Mouse (Mus musculus): Measurements from ENCODE around the gene Dffa. TPM values are rescaled to one million over a fixed set of nuclear protein-coding genes. Genes with fewer than 3 reads are reported as not detected.
A peak's percentile ranks its signal among the peaks of the same experiment; 100 is the strongest.

Gene Dffa
- total and polyA plus RNA-seq, 3 experiments, result 23.4 to 44.8 (median 26.8) TPM

DNA sequence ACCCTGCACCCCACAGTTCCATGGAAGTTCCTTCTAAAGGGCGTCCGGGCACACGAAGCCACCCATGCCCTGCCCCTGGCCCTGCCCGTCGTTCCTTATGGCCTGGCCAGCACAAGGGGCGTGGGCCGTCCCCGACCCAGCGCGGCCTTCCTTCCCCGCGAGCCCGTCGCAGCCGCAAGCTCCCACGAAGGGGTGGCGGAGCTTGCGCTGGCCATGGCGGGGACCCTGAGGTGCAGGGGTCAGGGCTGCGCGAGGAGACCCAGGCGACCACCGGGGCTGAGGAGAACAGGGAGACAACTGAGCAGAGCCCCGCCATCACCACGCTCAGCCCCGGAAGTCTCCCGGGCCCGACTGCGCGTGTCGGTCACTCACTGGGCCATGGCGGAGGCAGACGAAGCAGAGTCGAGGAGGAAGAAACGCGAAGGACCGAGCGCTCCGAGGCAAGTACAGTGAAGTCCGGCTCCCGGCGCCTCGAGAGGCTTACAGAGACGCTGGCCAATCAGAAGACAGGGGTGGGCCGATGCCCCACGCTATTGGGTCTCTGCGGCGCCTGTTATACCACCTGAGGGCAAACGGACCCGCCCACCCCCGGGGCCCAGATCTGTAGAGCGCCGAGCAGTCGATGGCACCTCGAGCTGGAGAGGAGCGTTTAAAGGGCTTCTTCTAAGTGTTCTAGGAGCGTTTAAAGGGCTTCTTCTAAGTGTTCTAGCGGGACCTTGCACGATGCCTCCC lies 62.4 kb downstream of the Dffa start, which contains the start of gene Pgd (continued):
- TF ChIP-seq CHD1 (IDR thresholded peaks at IDR 0.05; ENCODE audit: low read depth, low read length), result no peak
- TF ChIP-seq MXI1 (IDR thresholded peaks at IDR 0.05; ENCODE audit: low read depth, low read length), result peak; percentile 8
- TF ChIP-seq IRF4 (IDR thresholded peaks at IDR 0.05; ENCODE audit: low read depth, low read length), result peak; percentile 20; the same call in 1 of the 2 replicates
- peak; percentile 53 for TF ChIP-seq USF2 (conservative IDR thresholded peaks at IDR 0.05; ENCODE audit: low read depth, low read length)
- no peak for TF ChIP-seq RAD21 (IDR thresholded peaks at IDR 0.05; ENCODE audit: low read depth, low read length)
- TF ChIP-seq JUND (conservative IDR thresholded peaks at IDR 0.05; ENCODE audit: low read depth, low read length), result no peak
- TF ChIP-seq SMC3 (IDR thresholded peaks at IDR 0.05; ENCODE audit: low read depth, low read length), result no peak
- TF ChIP-seq ZNF384 (IDR thresholded peaks at IDR 0.05; ENCODE audit: low read depth, low read length), result no peak
- no peak for TF ChIP-seq MAFK (IDR thresholded peaks at IDR 0.05; ENCODE audit: insufficient replicate concordance, low read length)
- TF ChIP-seq SIN3A (IDR thresholded peaks at IDR 0.05; ENCODE audit: low read length), result peak; percentile 97

DNA sequence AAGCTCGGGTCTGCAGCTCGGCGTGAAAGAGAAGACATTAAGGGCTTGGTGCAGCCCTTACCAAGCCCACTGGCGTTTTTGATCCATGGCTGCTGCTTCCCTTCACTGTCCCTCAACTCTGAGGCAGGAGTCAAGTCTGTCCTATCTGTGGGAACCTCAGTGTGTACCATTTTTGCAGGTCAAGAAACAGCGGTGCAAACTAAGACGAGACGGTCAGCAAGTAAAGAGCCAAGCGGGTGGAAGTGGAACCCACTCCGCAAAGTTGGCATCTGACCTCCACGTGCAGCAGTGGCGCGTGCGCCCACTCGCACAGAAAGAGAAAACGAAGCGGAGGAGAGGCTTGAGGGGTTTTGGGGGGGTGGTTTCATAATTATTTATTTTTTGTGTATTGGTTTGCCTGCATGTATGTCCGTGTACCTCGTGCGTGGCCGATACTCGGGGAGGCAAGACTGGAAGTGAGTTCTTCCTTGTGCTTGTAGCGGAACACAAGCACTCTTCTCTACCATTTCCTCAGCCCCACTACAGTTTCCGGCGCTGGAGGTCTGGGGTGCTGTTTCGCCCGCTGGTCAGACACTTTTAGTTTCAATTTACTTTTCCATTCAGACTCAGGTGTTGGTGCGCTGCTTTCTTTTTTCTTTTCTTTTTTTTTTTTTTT lies 63.1 kb downstream of the Dffa start:
- Histone ChIP-seq H3K9me3 (replicated peaks; ENCODE audit: low read length) (no peaks in the 10 kb centered on the region), H3K9ac (ENCODE audit: insufficient read depth, low read depth) (peak overlapping the region; percentile 77), H3K27ac (ENCODE audit: insufficient read depth, low read depth) (peak overlapping the region; percentile 73), H3K79me2 (replicated peaks; ENCODE audit: control insufficient read depth, extremely low read depth, insufficient read depth, poor library complexity, severe bottlenecking) (peaks cover 14% of the 10 kb centered on the region), H3K27me3 (replicated peaks) (no peaks in the 10 kb centered on the region), H3K4me1 (ENCODE audit: control insufficient read depth in 1 of 2, insufficient read depth in 2 of 2) (peaks cover 0 to 54% of the 10 kb centered on the region in 2 experiments; a peak in 2 of 4 replicates), H3K36me3 (replicated peaks in 1 of 2; ENCODE audit: control insufficient read depth in 1 of 2, insufficient read depth in 1 of 2, low read length in 1 of 2) (peaks cover 7 to 31% of the 10 kb centered on the region in 2 experiments), H3K4me3 (replicated peaks in 1 of 3; ENCODE audit: low read depth in 2 of 3, low read length in 2 of 3, poor library complexity in 1 of 3) (peak overlapping the region; percentile 81 to 95 (median 85)), H3K4me2 (ENCODE audit: insufficient read depth, low read depth, poor library complexity, severe bottlenecking) (peak overlapping the region; percentile 81)
- peak; percentile 65 for DNase-seq (ENCODE audit: extremely low read depth)
- in situ Hi-C loops (cut with MboI; ENCODE audit: low pct_ligation_motif_present, low pct_unique_long_range_greater_than_20kb, low sequenced_read_pairs), result loop anchor here (25.0 kb wide), 1 partner anchor 545 kb away; the partner anchor contains the start of gene Pik3cd
- dilution Hi-C loops (cut with MboI; ENCODE audit: extremely low pct_ligation_motif_present, extremely low pct_unique_long_range_greater_than_20kb, low sequenced_read_pairs), result no loop called here
- TF ChIP-seq E2F4 (IDR thresholded peaks at IDR 0.05; ENCODE audit: insufficient replicate concordance, low read depth, low read length) (no peak), MXI1 (IDR thresholded peaks at IDR 0.05; ENCODE audit: low read depth, low read length) (peak; percentile 93), IRF4 (IDR thresholded peaks at IDR 0.05; ENCODE audit: low read depth, low read length) (peak; percentile 49; the same call in 1 of the 2 replicates), JUN (IDR thresholded peaks at IDR 0.05; ENCODE audit: insufficient read depth, low read depth, low read length) (no peak; the same call in 1 of the 2 replicates), TBP (conservative IDR thresholded peaks at IDR 0.05; ENCODE audit: low read depth, low read length) (peak; percentile 59; the same call in 1 of the 2 replicates), RAD21 (IDR thresholded peaks at IDR 0.05; ENCODE audit: low read depth, low read length) (no peak), HCFC1 (IDR thresholded peaks at IDR 0.05; ENCODE audit: low read depth, low read length) (peak; percentile 21; the same call in 1 of the 2 replicates), EP300 (IDR thresholded peaks at IDR 0.05; ENCODE audit: low read length) (no peak), NRF1 (IDR thresholded peaks at IDR 0.05; ENCODE audit: low read depth, low read length) (no peak), MAFK (IDR thresholded peaks at IDR 0.05; ENCODE audit: insufficient replicate concordance, low read length) (no peak), PAX5 (IDR thresholded peaks at IDR 0.05; ENCODE audit: low read length) (no peak), USF1 (IDR thresholded peaks at IDR 0.05; ENCODE audit: low read depth, low read length) (no peak), USF2 (conservative IDR thresholded peaks at IDR 0.05; ENCODE audit: low read depth, low read length) (no peak; the same call in 1 of the 2 replicates), JUND (conservative IDR thresholded peaks at IDR 0.05; ENCODE audit: low read depth, low read length) (no peak), POLR2A (IDR thresholded peaks at IDR 0.05; ENCODE audit: low read depth, low read length) (peak; percentile 48; the same call in 1 of the 2 replicates), ZKSCAN1 (IDR thresholded peaks at IDR 0.05; ENCODE audit: borderline replicate concordance, low read depth, low read length) (no peak), CHD2 (IDR thresholded peaks at IDR 0.05; ENCODE audit: low read length) (no peak), ELF1 (IDR thresholded peaks at IDR 0.05; ENCODE audit: low read depth, low read length) (peak; percentile 57; the same call in 1 of the 2 replicates), ZMIZ1 (IDR thresholded peaks at IDR 0.05; ENCODE audit: low read depth, low read length) (no peak), NELFE (IDR thresholded peaks at IDR 0.05; ENCODE audit: low read depth, low read length) (no peak), TCF12 (IDR thresholded peaks at IDR 0.05; ENCODE audit: low read depth, low read length) (peak; percentile 51; the same call in 1 of the 2 replicates), ZC3H11A (IDR thresholded peaks at IDR 0.05; ENCODE audit: low read depth, low read length) (no peak), CHD1 (IDR thresholded peaks at IDR 0.05; ENCODE audit: low read depth, low read length) (no peak), POLR2AphosphoS2 (IDR thresholded peaks at IDR 0.05; ENCODE audit: low read depth, low read length) (no peak), ZNF384 (IDR thresholded peaks at IDR 0.05; ENCODE audit: low read depth, low read length) (peak; percentile 97), BHLHE40 (IDR thresholded peaks at IDR 0.05; ENCODE audit: low read depth, low read length) (peak; percentile 92), CTCF (conservative IDR thresholded peaks at IDR 0.05 in 1 of 2, IDR thresholded peaks at IDR 0.05 in 1 of 2; ENCODE audit: low read depth in 2 of 2, low read length in 2 of 2) (no peak), MAZ (IDR thresholded peaks at IDR 0.05; ENCODE audit: low read depth, low read length) (no peak), MYC (IDR thresholded peaks at IDR 0.05; ENCODE audit: low read depth, low read length) (peak; percentile 96), MEF2A (IDR thresholded peaks at IDR 0.05; ENCODE audit: borderline replicate concordance, low read depth, low read length) (no peak), ETS1 (conservative IDR thresholded peaks at IDR 0.05; ENCODE audit: low read depth, low read length) (peak; percentile 54)

Data from CH12.LX (cell line).